Mouse (Mus musculus) forebrain, embryonic 15.5 days (tissue): Measurements from ENCODE around the gene Nmnat2. TPM values are rescaled to one million over a fixed set of nuclear protein-coding genes. Genes with fewer than 3 reads are reported as not detected.
A peak's percentile ranks its signal among the peaks of the same experiment; 100 is the strongest.

ENCODE experiments used
- ATAC-seq: fragments of 200-750 bp; cut with Nextera tagmentation; replicated peaks from 2 replicates; pipeline ENCODE4 v1.8.0; 2017; ENCODE audit warnings: mild to moderate bottlenecking, moderate TSS enrichment, moderate library complexity
- H3K27ac ChIP-seq: fragments of 300-500 bp; sonication (generic); replicated peaks from 2 replicates; pipeline ENCODE4 v1.5.1; 2015; ENCODE audit warnings: mild to moderate bottlenecking, inconsistent platforms
- H3K27me3 ChIP-seq: fragments of 300-500 bp; sonication (generic); 2 replicates; pipeline ENCODE4 v1.6.1; 2015; ENCODE audit warnings: inconsistent platforms
- H3K36me3 ChIP-seq: fragments of 300-500 bp; sonication (generic); 2 replicates; pipeline ENCODE4 v1.6.1; 2015; ENCODE audit warnings: mild to moderate bottlenecking, inconsistent platforms
- H3K4me1 ChIP-seq: fragments of 300-500 bp; sonication (generic); 2 replicates; pipeline ENCODE4 v1.6.1; 2015; ENCODE audit warnings: inconsistent platforms
- H3K4me2 ChIP-seq: fragments of 300-500 bp; sonication (generic); replicated peaks from 2 replicates; pipeline ENCODE4 v1.6.1; 2015; ENCODE audit warnings: mild to moderate bottlenecking, inconsistent platforms
- H3K4me3 ChIP-seq: fragments of 300-500 bp; sonication (generic); 2 replicates; pipeline ENCODE4 v1.5.1; 2015; ENCODE audit warnings: mild to moderate bottlenecking, inconsistent platforms
- H3K9ac ChIP-seq: fragments of 300-500 bp; sonication (generic); replicated peaks from 2 replicates; pipeline ENCODE4 v1.6.1; 2015; ENCODE audit warnings: mild to moderate bottlenecking, inconsistent platforms
- H3K9me3 ChIP-seq: fragments of 300-500 bp; sonication (generic); 2 replicates; pipeline ENCODE4 v1.6.1; 2016; ENCODE audit warnings: inconsistent platforms
- WGBS: fragments of 180-500 bp; shearing (Covaris S2); methylation state at CpG from one replicate; pipeline ENCODE4 v1.1.7; 2015; ENCODE audit warnings: mixed read lengths; 5-methylcytosine and 5-hydroxymethylcytosine counted together
- polyA plus RNA-seq: library from polyadenylated mRNA; unstranded; fragments of >200 nt; fragmentation: Nextera tagmentation; extraction: Ambion mirVana; gene quantifications from 2 replicates; pipeline ENCODE4 v1.2.1, GENCODE M21; 2015

Gene Nmnat2
- polyA plus RNA-seq, 1 experiment from 2014 or later, result 69.5 TPM

- H3K4me2 ChIP-seq, result no peak overlapping the region
- ATAC-seq, result no peak
- no peak overlapping the region for H3K27ac ChIP-seq
- H3K9ac ChIP-seq, result no peak overlapping the region
- no peaks in the 10 kb centered on the region for H3K9me3 ChIP-seq
- H3K36me3 ChIP-seq, result no peaks in the 10 kb centered on the region
- H3K4me3 ChIP-seq, result no peak overlapping the region
- H3K27me3 ChIP-seq, result no peaks in the 10 kb centered on the region
- 43% methylated on average over 8 of the region's 8 CpGs for WGBS
- H3K4me1 ChIP-seq, result 0 out of 2 replicates have a peak, but pooled peaks cover 4% of the 10 kb centered on the region
These were observed 186.0 kb downstream of the Nmnat2 start for GRCm38 (mm10) chr1:153140747-153141228.

- no peaks in the 10 kb centered on the region for H3K27me3 ChIP-seq
- no peaks in the 10 kb centered on the region for H3K9me3 ChIP-seq
- no peak overlapping the region for H3K4me2 ChIP-seq
- ATAC-seq, result no peak
- H3K36me3 ChIP-seq, result no peaks in the 10 kb centered on the region
- 0 out of 2 replicates have a peak, but pooled peaks cover 5% of the 10 kb centered on the region for H3K4me1 ChIP-seq
- no peak overlapping the region for H3K27ac ChIP-seq
- no peak overlapping the region for H3K4me3 ChIP-seq
- WGBS, result 85% methylated on average over 11 of the region's 11 CpGs
- H3K9ac ChIP-seq, result no peak overlapping the region
These were observed 189.2 kb downstream of the Nmnat2 start for GRCm38 (mm10) chr1:153144021-153144420.

GRCm38 (mm10) chr1:153145791-153146190 is 191.0 kb downstream of the Nmnat2 start:
- WGBS, result 83% methylated on average over 5 of the region's 5 CpGs
- H3K9ac ChIP-seq, result no peak overlapping the region
- no peak overlapping the region for H3K4me3 ChIP-seq
- H3K4me1 ChIP-seq, result 0 out of 2 replicates have a peak, but pooled peaks cover 5% of the 10 kb centered on the region
- no peak overlapping the region for H3K4me2 ChIP-seq
- no peaks in the 10 kb centered on the region for H3K36me3 ChIP-seq
- no peaks in the 10 kb centered on the region for H3K9me3 ChIP-seq
- no peak for ATAC-seq
- H3K27me3 ChIP-seq, result no peaks in the 10 kb centered on the region
- H3K27ac ChIP-seq, result no peak overlapping the region

GRCm38 (mm10) chr1:153152594-153152993 is 197.8 kb downstream of the Nmnat2 start:
- H3K9me3 ChIP-seq, result no peaks in the 10 kb centered on the region
- 63% methylated on average over 7 of the region's 7 CpGs for WGBS
- H3K9ac ChIP-seq, result no peak overlapping the region
- H3K27me3 ChIP-seq, result no peaks in the 10 kb centered on the region
- no peak overlapping the region for H3K4me3 ChIP-seq
- ATAC-seq, result no peak
- no peak overlapping the region for H3K4me2 ChIP-seq
- no peak overlapping the region for H3K27ac ChIP-seq
- H3K36me3 ChIP-seq, result no peaks in the 10 kb centered on the region
- peaks cover 4% of the 10 kb centered on the region; the same call in 1 of the 2 replicates for H3K4me1 ChIP-seq

- 46% methylated on average over 10 of the region's 10 CpGs for WGBS
- Histone ChIP-seq H3K4me2 (no peak overlapping the region), H3K4me3 (no peak overlapping the region), H3K9me3 (no peaks in the 10 kb centered on the region), H3K27ac (no peak overlapping the region), H3K9ac (no peak overlapping the region), H3K4me1 (peaks cover 4% of the 10 kb centered on the region; the same call in 1 of the 2 replicates), H3K27me3 (no peaks in the 10 kb centered on the region), H3K36me3 (no peaks in the 10 kb centered on the region)
- ATAC-seq, result 0 out of 2 replicates have a peak, but pooled peaks have one; percentile 16
These were observed 198.9 kb downstream of the Nmnat2 start for GRCm38 (mm10) chr1:153153619-153154137.

- Histone ChIP-seq H3K4me1 (peaks cover 4% of the 10 kb centered on the region; the same call in 1 of the 2 replicates), H3K9ac (no peak overlapping the region), H3K36me3 (no peaks in the 10 kb centered on the region), H3K4me3 (no peak overlapping the region), H3K27me3 (no peaks in the 10 kb centered on the region), H3K27ac (no peak overlapping the region), H3K4me2 (no peak overlapping the region), H3K9me3 (no peaks in the 10 kb centered on the region)
- 86% methylated on average over 8 of the region's 8 CpGs for WGBS
- ATAC-seq, result no peak
These were observed 200.6 kb downstream of the Nmnat2 start for GRCm38 (mm10) chr1:153155364-153155763.

- Histone ChIP-seq H3K4me3 (no peak overlapping the region), H3K36me3 (no peaks in the 10 kb centered on the region), H3K27me3 (no peaks in the 10 kb centered on the region), H3K9me3 (no peaks in the 10 kb centered on the region), H3K4me1 (peaks cover 4% of the 10 kb centered on the region; the same call in 1 of the 2 replicates), H3K9ac (no peak overlapping the region), H3K27ac (no peak overlapping the region), H3K4me2 (no peak overlapping the region)
- ATAC-seq, result no peak
- WGBS, result 82% methylated on average over 5 of the region's 5 CpGs
These were observed 202.3 kb downstream of the Nmnat2 start for GRCm38 (mm10) chr1:153157021-153157623.

GRCm38 (mm10) chr1:153159137-153159536 is 204.3 kb downstream of the Nmnat2 start:
- Histone ChIP-seq H3K9ac (no peak overlapping the region), H3K4me1 (no peaks in the 10 kb centered on the region), H3K27me3 (no peaks in the 10 kb centered on the region), H3K9me3 (no peaks in the 10 kb centered on the region), H3K27ac (no peak overlapping the region), H3K4me2 (no peak overlapping the region), H3K36me3 (no peaks in the 10 kb centered on the region), H3K4me3 (no peak overlapping the region)
- WGBS, result 84% methylated on average over 4 of the region's 4 CpGs
- ATAC-seq, result no peak

- WGBS, result 94% methylated on average over 3 of the region's 3 CpGs
- no peaks in the 10 kb centered on the region for H3K27me3 ChIP-seq
- H3K9me3 ChIP-seq, result no peaks in the 10 kb centered on the region
- no peak overlapping the region for H3K4me3 ChIP-seq
- H3K9ac ChIP-seq, result no peak overlapping the region
- no peak overlapping the region for H3K4me2 ChIP-seq
- H3K4me1 ChIP-seq, result no peaks in the 10 kb centered on the region
- ATAC-seq, result no peak
- H3K36me3 ChIP-seq, result no peaks in the 10 kb centered on the region
- H3K27ac ChIP-seq, result no peak overlapping the region
These were observed 209.0 kb downstream of the Nmnat2 start for GRCm38 (mm10) chr1:153163831-153164230.

- no peak overlapping the region for H3K4me3 ChIP-seq
- no peak overlapping the region for H3K9ac ChIP-seq
- ATAC-seq, result no peak
- H3K36me3 ChIP-seq, result no peaks in the 10 kb centered on the region
- no peaks in the 10 kb centered on the region for H3K4me1 ChIP-seq
- no peak overlapping the region for H3K4me2 ChIP-seq
- WGBS, result 84% methylated on average over 5 of the region's 5 CpGs
- H3K9me3 ChIP-seq, result no peaks in the 10 kb centered on the region
- H3K27ac ChIP-seq, result no peak overlapping the region
- no peaks in the 10 kb centered on the region for H3K27me3 ChIP-seq
These were observed 213.5 kb downstream of the Nmnat2 start for GRCm38 (mm10) chr1:153168293-153168692.
